Mouse (Mus musculus) 416B (cell line): ENCODE results near the gene Krtcap2.

Experiments
- DNase-seq: peaks from one replicate; pipeline ENCODE4 v3.0.0; 2011; ENCODE audit warnings: low read depth

Krtcap2 gene

DNA sequence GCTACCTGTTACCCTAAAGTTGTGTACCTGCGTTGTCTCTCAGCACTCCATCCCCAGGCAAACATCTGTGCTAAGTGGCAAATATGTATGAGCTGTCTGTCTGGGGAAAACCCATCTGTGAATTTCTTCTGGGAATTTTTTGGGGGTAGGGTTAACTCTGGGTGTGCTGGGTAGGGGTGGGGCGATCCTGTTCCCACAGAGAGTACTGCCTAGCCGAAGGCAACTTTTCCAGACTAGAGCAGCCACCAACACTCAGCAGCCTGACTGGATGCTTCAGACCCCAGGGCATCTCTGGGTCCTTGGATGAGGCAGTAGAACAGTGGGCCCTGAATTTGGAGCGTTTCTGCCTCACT lies 36.5 kb downstream of the Krtcap2 start:
- no peak for DNase-seq

DNA sequence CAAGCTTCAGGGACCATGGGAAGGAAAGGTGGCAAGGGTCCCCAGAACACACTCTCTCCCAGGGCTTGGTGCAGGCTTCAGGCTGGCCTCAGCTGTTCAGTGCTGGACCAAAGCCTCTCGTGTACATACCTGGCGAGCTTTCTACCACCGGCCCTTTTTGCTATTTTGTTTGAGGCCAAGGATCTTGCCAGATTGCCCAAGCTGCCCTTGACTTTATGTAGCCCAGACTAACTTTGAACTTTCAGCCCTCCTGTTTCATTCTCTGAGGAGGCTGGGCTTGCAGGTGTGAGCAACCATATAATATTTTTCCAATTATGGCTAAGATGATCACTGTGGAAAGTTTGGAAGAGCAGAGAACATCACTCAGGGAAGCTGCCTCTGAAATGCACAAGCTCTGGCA lies 38.5 kb downstream of the Krtcap2 start:
- DNase-seq = no peak

DNA sequence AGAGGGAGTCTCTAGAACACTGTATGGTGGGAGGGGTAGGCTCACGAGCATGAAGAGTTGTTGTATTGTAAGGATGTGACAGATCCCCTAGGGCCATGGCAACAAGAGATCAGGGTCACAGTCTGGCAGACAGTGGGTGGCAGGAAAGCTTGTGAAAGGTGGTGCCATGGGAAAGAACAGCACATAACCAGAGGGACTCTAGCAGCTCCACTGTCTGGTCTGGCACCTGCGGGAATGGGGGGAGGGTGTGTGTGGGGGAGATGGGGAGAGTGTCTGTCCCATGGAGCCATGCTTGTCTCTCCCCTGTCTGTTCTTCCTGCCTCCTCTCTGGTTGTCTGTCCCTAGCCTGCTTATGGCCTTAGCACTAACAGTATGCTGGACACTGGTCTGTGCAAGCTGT lies 39.8 kb downstream of the Krtcap2 start:
- no peak for DNase-seq

DNA sequence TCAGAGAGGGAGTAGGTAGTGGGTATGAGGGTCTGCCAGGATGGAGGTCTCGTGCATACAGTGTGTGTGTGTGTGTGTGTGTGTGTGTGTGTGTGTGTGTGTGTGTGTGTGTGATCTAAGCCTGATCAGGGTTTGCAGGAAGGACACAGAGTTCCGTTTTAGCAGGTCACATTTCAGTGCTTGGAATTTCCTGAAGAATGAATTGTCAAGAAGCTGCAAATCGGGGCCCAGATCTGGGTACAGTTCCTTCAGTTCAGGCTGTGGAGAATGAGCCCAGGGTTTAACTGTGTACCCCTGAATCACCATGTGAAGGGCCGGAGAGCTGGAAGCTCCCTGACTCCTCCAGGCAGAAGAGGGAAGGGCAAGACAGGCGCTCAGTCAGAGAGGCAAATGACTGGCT lies 41.5 kb downstream of the Krtcap2 start:
- no peak for DNase-seq

DNA sequence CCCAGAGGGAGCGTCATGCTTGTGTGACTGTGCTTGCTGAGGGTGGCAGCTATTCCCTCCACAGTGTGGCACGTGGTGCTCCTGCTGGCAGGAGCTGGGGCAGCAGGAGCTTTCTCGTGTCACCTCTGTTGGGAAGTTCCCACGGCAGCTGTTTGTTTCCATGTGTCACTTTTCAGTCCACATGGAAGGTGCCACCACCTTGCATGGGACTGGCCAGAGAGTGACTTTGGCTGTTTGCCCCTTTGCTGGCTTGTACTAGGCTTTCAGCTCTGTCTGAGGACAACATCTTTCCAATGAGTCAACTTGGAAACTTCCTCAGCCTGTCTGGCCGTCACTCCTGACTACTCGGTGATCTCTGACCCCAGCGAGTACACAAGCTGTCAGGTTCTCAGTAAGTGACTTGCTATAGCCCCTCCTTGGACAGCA lies 42.8 kb downstream of the Krtcap2 start:
- DNase-seq = no peak

DNA sequence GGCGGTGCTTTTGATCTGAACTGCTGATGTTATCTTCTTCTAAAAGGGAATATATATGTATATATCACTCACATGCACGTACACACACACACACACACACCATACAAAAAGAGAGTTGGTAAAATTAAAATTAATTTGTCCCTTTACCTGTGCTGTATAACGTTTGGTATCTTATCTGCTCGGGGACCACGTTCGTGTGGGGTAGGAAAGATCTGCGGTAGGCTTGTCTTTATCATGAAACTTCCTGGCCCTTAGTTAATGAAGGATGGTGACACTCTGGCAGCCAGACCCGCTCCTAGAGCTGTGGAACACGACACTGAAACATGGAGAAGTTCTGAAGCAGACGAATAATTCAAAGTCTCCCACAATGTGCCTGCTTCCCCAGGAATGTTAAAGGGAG lies 46.1 kb downstream of the Krtcap2 start:
- DNase-seq = no peak

DNA sequence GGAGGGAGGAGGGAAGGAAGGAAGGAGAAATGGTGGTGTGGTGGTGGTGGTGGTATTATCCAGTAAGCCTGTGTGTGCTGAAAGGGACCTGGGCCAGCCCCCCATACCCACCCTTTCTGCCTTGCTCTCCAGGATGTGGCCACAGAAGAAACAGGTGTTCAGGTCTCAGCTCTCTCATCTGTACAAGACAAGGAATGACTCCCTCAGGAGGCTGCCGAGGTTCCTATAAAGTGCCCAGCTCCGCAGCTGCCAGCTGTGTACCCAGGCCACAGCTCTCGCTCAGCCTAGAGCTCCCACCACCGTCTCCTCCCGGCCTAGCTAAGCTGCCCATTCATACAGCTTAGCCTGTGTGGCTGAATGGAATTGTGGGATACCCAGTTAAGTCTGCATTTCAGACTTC lies 46.5 kb downstream of the Krtcap2 start:
- DNase-seq = no peak

DNA sequence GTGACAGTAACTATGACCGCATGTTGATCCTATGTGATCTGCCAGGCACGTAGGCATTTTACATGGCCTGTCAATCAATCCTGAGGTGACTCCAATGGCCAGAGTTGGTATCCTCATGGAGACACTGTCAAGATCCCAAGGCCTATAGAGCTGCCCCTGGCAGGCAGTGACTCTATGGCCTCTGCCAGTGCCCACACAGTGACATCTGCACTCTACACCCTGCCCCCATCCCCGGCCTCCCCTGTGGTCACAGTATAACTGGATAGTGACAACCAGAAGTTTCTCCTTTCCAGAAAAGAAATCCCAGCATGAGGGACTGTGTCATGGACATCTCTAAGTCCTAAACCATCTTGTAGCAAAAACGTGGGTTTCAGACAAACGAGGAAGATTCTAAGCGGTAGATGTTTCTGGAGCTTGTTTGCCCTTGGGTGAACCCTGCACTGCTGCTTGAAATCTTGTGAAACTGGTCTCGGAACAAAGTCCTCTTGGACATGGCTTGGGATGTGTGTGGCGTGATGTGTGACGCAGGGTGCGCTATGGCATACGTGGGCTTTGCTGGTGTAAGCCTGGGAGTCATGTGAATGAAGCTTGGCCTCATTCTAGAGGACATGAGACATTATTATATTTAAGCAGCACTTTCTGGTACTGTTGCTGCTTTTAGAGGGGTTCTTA lies 47.6 kb downstream of the Krtcap2 start:
- DNase-seq = no peak

DNA sequence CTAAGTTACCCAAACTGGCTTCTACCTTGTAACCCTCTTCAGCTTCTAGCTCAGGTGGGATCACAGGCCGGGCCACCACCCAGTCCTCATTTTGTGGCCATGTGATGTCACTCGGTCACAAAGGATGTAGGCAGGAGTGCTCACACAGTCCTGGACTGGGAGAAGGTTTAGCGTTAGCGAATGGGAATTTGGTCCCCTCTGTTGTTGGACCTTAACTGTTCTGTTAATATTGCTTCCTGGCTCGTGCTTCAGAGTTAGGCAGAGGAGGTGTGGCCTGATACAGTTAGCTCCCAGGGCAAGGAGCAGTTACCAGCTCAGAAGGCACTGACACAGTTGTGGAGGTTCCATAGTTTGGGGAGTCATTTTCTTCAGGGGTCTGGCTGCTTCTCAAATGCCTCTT lies 48.4 kb downstream of the Krtcap2 start:
- DNase-seq = no peak

DNA sequence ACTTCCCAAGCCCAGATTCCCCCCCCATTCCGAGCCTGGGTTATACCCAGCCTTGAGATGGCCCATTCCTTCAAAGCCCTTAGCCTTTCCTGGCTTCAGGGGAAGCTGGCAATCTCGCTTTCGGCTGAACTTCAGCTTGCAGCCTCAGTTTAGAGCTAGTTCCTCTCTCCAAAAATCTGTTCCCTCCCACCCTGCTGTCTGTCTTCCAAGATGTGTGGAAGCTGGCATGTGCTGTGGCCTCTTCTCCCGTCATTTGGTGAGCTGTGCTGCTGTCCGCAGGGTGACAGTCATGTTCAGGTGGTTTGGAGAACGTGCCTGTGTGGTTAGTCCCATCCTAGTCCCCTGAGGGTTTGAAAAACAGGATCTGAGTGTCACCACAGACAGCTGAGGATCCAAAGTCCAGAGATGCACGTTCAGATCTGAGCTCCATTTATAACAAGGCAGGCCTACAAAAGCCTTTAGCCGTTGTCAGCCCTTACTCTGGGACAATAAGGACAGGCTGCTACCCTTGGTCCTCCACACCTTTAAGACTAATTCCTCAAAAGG lies 50.0 kb downstream of the Krtcap2 start:
- DNase-seq = no peak

DNA sequence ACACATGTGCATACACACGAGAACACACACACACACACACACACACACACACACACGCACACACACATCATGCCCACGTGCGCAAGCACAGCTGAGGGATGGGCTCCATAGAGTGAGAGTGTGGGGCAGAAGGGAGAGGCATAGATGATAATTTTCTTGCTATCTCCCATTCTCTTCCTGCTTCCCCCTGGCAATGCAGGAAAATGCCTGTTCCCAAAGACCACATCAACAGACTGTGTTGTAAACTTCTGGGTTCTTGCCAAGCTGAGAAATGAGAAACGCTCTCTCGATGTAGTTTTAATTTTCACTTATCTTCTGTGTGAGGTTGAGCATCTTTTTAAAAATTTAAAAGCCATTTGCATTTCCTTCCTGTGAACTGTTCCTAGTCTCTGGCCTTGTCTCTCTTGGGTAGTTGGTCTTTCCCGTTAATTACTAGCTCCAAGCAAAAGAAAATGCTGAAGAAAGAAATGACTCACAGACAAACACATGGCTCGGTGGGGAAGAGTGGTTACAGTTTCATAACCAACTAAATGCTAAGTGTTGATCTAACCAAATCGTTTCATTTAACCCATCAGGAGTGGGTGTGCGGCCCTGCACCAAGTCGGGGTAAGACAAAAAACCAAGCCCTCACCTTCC lies 51.1 kb downstream of the Krtcap2 start:
- peak; percentile 45 for DNase-seq

DNA sequence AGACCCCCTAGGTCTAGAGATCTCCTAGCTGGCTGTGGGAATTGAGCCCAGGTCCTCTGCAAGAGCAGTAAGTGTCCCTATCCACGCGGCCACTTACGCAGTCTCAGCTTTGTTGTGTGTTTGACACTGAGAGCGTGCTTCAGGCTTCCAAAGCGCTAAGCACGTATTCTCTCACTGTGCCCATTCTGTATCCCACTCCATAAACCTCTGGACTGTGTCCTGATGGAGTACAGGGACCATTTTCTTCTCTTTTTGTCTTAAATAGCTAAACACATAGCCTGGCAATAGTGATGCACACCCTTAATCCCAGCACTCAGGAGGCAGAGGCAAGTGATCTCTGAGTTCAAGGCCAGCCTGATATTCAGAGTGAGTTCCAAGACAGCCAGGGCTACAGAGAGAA lies 53.1 kb downstream of the Krtcap2 start:
- DNase-seq = no peak

DNA sequence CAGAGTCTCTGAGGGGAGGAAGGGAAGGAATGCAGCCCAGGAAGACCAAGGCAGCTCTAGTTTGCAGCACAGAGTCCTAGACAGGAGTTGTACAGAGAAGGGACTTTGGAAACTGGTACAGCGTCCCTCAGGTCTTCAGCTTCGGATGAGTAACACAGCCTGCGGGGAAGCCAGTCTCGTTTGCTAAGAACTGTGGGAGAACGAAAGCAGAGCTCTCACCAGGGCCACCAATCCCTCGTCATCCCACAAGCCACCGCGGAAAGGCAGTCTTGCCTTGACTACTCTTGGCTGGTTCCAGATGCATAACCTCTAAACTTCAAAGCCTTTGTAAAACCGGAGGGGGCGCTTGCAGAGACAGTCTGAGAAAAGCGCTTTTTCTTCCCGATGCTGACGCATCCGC lies 53.7 kb downstream of the Krtcap2 start:
- no peak for DNase-seq
